Mouse (Mus musculus) cerebellum, adult 18-20 months (tissue): ENCODE results near the gene Alox15.

ENCODE experiments used
- DNase-seq, 2 experiments: peaks; one replicate each; pipeline ENCODE4 v3.0.0; 2021

Alox15 gene

DNA sequence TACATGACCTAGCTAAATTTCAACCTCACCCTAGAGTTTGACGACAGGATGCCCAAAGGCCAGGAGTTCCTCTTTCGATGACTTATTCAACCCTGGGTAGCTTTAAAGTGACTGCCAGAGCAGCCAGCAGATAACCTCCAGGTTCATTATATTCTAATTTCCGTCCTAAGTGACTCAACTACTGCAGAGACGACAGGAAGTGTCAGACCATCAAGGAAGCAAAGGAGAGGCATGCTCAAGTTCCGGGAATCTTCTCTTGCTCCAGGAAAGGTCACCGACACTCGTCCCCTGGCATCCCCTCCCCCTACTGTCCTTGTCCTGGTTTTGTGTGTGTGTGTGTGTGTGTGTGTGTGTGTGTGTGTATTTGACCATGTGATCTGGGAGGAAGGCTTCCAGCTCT lies 45.7 kb downstream of the Alox15 start:
- no peak for DNase-seq

GRCm38 (mm10) chr11:70302293-70302692 lies 49.5 kb downstream of the Alox15 start:
- DNase-seq = no peak

DNA sequence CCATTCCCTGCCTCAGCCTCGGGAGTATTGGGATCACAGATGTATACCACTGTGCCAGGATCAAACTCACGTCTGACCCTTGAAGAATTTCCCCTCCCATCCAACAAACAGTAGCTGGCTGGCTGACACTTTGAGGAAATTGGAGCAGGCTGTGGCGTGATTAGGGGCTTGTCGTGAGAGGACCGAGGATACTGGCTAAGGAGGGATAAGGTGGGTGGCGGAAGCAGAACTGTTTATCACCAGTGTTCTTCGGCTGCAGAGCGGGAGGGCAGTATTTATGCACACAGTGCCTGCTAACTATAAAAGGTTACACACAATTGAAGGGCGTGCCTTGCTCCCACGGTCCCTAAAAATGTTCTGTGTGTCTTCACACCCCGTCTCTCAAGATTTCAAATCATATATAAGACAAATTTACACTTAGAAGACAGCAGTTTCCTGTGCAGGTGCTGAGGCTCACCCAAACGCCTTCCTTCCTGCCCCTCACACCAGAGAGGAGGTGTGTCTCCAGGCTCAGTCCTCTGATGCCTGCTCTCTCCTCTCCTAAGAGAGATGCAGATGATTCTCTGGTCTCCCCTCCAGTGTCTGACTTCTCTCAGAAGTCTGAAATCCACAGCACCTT lies 53.9 kb downstream of the Alox15 start:
- no peak for DNase-seq

DNA sequence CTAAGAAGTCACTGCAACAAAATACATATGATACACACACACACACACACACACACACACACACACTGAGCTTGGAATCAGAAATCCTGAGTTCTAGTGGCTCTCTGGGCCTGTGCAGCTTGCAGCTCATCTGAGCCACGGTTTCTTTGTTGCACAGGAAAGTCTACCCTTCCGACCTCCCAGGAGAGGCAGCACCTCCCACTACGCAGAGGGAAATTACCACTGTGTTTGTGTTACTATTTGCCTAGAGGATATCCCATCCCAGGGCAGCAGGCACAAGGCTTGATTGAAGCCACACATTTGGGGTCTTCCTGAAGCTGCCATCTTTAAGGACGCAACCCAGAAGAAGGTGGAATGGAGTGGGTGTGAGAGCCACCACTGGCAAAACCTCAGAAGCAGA lies 54.4 kb downstream of the Alox15 start:
- no peak for DNase-seq
